In the genomic region with DNA sequence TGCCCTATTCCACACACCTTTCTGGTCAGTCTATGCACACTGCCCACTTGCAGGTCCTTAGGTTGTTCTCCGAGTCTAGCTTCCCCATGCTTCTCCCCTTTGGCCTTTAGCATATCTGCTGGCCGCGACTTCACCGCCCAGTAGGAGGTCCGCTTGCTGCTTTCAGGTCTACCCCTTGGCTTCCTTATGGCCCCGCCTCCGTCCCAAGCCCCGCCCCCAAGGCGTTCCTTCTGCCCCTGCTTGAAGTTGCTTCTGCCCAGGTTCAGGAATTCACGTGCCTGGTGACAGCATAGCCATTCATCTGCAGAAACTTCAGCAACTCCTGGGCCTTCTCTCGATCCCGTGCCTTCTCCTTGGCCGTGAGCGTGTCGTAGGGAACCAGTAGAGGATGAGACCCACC, we compare ENCODE assay signal across 8 mouse cellular contexts. TPM values are rescaled to one million over a fixed set of nuclear protein-coding genes. Genes with fewer than 3 reads are reported as not detected.
DNase-seq lines count a peak whose midpoint lies in the region; ATAC-seq and TF ChIP-seq lines count a peak whose summit lies in the region.

No protein-coding gene starts in this region.

- 32% methylated on average over 15 of the region's 15 CpGs for WGBS in thymus, adult 2 months
- WGBS in embryonic facial prominence, embryonic 11.5 days = 8% methylated on average over 15 of the region's 15 CpGs
- WGBS in stomach, embryonic 15.5 days = 11% methylated on average over 15 of the region's 15 CpGs
- WGBS in cerebellum, adult 2 months = 24% methylated on average over 15 of the region's 15 CpGs

- H3K4me2 ChIP-seq in embryonic facial prominence, embryonic 11.5 days (ENCODE audit: low read depth, low read length) = no peak overlapping the region
- 0 out of 2 replicates have a peak overlapping the region, but pooled peaks have one; percentile 1 for H3K4me2 ChIP-seq in stomach, embryonic 15.5 days

- no peak for TF ChIP-seq CTCF in thymus, adult 2 months (IDR thresholded peaks at IDR 0.05; ENCODE audit: borderline replicate concordance, control insufficient read depth, extremely low read depth, insufficient read depth, low read length, poor library complexity)
- no peak for TF ChIP-seq CTCF in cerebellum, adult 2 months (IDR thresholded peaks at IDR 0.05; ENCODE audit: borderline replicate concordance, insufficient read depth, low read depth, low read length)

- no peak overlapping the region for H3K4me3 ChIP-seq in thymus, adult 2 months (ENCODE audit: control insufficient read depth, insufficient read depth, low read length)
- H3K4me3 ChIP-seq in embryonic facial prominence, embryonic 11.5 days (ENCODE audit: low read depth, low read length) = no peak overlapping the region
- H3K4me3 ChIP-seq in stomach, embryonic 15.5 days (replicated peaks) = no peak overlapping the region
- H3K4me3 ChIP-seq in cerebellum, adult 2 months (replicated peaks; ENCODE audit: insufficient read depth, low read depth, low read length) = no peak overlapping the region

- H3K9me3 ChIP-seq in embryonic facial prominence, embryonic 11.5 days (replicated peaks; ENCODE audit: control insufficient read depth, low read length) = no peaks in the 10 kb centered on the region
- H3K9me3 ChIP-seq in stomach, embryonic 15.5 days = no peaks in the 10 kb centered on the region

- ATAC-seq in embryonic facial prominence, embryonic 11.5 days (replicated peaks; ENCODE audit: insufficient number of reproducible peaks, low FRiP score, low TSS enrichment, low read depth) = no peak
- ATAC-seq in stomach, embryonic 15.5 days (ENCODE audit: insufficient read depth, low FRiP score, low read depth) = peak; percentile 55

- H3K4me1 ChIP-seq in thymus, adult 2 months (replicated peaks; ENCODE audit: control insufficient read depth, insufficient read depth, low read length) = peaks cover 2% of the 10 kb centered on the region
- no peaks in the 10 kb centered on the region; the same call in 1 of the 2 replicates for H3K4me1 ChIP-seq in embryonic facial prominence, embryonic 11.5 days (ENCODE audit: control insufficient read depth, insufficient read depth, low read length)
- H3K4me1 ChIP-seq in stomach, embryonic 15.5 days = 0 out of 2 replicates have a peak, but pooled peaks cover 6% of the 10 kb centered on the region
- H3K4me1 ChIP-seq in cerebellum, adult 2 months (ENCODE audit: control insufficient read depth, insufficient read depth, low read length) = no peaks in the 10 kb centered on the region

- intact Hi-C loops in gastrocnemius, postnatal 14 days (cut with DNase I; ENCODE audit: low total_unique reads) = no loop called here

- H3K27me3 ChIP-seq in thymus, adult 2 months (ENCODE audit: control insufficient read depth, insufficient read depth, low read length) = peaks cover 3% of the 10 kb centered on the region; the same call in 1 of the 2 replicates
- H3K27me3 ChIP-seq in embryonic facial prominence, embryonic 11.5 days (ENCODE audit: control insufficient read depth, insufficient read depth, low read length) = no peaks in the 10 kb centered on the region
- H3K27me3 ChIP-seq in stomach, embryonic 15.5 days (replicated peaks) = peaks cover 14% of the 10 kb centered on the region
- H3K27me3 ChIP-seq in cerebellum, adult 2 months (ENCODE audit: control insufficient read depth, insufficient read depth, low read length) = no peaks in the 10 kb centered on the region

- TF ChIP-seq POLR2A in thymus, adult 2 months (IDR thresholded peaks at IDR 0.05; ENCODE audit: control insufficient read depth, extremely low read depth, insufficient read depth, low read length, poor library complexity) = no peak
- TF ChIP-seq POLR2A in cerebellum, adult 2 months (IDR thresholded peaks at IDR 0.05; ENCODE audit: borderline replicate concordance, insufficient read depth, low read length) = no peak

- no peaks in the 10 kb centered on the region for H3K36me3 ChIP-seq in thymus, adult 2 months (ENCODE audit: control insufficient read depth, insufficient read depth, low read length)
- H3K36me3 ChIP-seq in embryonic facial prominence, embryonic 11.5 days (replicated peaks; ENCODE audit: control insufficient read depth, insufficient read depth, low read depth, low read length) = no peaks in the 10 kb centered on the region
- no peaks in the 10 kb centered on the region for H3K36me3 ChIP-seq in stomach, embryonic 15.5 days

- peak; percentile 20 for DNase-seq in thymus, adult 2 months
- no peak for DNase-seq in thymus, adult 18-20 months
- DNase-seq in embryonic facial prominence, embryonic 11.5 days (ENCODE audit: low spot score) = peak; percentile 42
- DNase-seq in kidney, postnatal 4 days = peak; percentile 77 to 83
- DNase-seq in c-Kit-positive CD71-positive TER-119-positive erythroid progenitor cells, embryonic 14.5 days (ENCODE audit: low spot score) = no peak
- no peak for DNase-seq in cerebellum, adult 2 months
- no peak for DNase-seq in gastrocnemius, postnatal 14 days

- H3K27ac ChIP-seq in thymus, adult 2 months (ENCODE audit: control insufficient read depth, insufficient read depth, low read length) = no peak overlapping the region
- H3K27ac ChIP-seq in embryonic facial prominence, embryonic 11.5 days (replicated peaks; ENCODE audit: low read depth, low read length) = no peak overlapping the region
- H3K27ac ChIP-seq in stomach, embryonic 15.5 days = no peak overlapping the region
- H3K27ac ChIP-seq in cerebellum, adult 2 months (ENCODE audit: insufficient read depth, low read length) = no peak overlapping the region

- no peak overlapping the region for H3K9ac ChIP-seq in embryonic facial prominence, embryonic 11.5 days (replicated peaks; ENCODE audit: low read length)
- no peak overlapping the region for H3K9ac ChIP-seq in stomach, embryonic 15.5 days

RNA-seq across cellular contexts. Expression of a gene that starts 57.2 kb away (rescaled TPM):
- polyA plus RNA-seq in thymus, adult 2 months (2012; rRNA removed) = 0.19 and 0.24 TPM in 2 replicates
- polyA plus RNA-seq in embryonic facial prominence, embryonic 11.5 days (2014; fragmentation: Nextera tagmentation; extraction: Ambion mirVana) = 0.93 and 0.98 TPM in 2 replicates
- polyA plus RNA-seq in stomach, embryonic 15.5 days (2015; fragmentation: Nextera tagmentation; extraction: Ambion mirVana) = 0.30 and 0.76 TPM in 2 replicates
- 9.5 and 12.1 TPM in 2 replicates for polyA plus RNA-seq in cerebellum, adult 2 months (2012; rRNA removed)
- total RNA-seq in gastrocnemius, postnatal 14 days (2021) = 100 to 1,000 TPM; 746 to 901 TPM

Comparison
In these comparisons a context has a peak if more than half of its experiments do, and no peak if none do; other contexts are left out.
1. DNase-seq: peak in thymus, adult 2 months (single experiment), embryonic facial prominence, embryonic 11.5 days (single experiment) and kidney, postnatal 4 days (2 of 2); none in thymus, adult 18-20 months (0 of 2), c-Kit-positive CD71-positive TER-119-positive erythroid progenitor cells, embryonic 14.5 days (single experiment), cerebellum, adult 2 months (0 of 2) and gastrocnemius, postnatal 14 days (single experiment).